Mouse (Mus musculus) hindbrain, embryonic 10.5 days (tissue): ENCODE data around the gene Nt5dc3. TPM values are rescaled to one million over a fixed set of nuclear protein-coding genes. Genes with fewer than 3 reads are reported as not detected.

Source experiments
- DNase-seq: peaks from one replicate; pipeline ENCODE4 v3.0.0-alpha.2; 2017; ENCODE audit warnings: low spot score
- H3K27ac ChIP-seq: fragments of 300-500 bp; sonication (generic); 2 replicates; pipeline ENCODE4 v1.5.1; 2016; ENCODE audit warnings: mild to moderate bottlenecking, moderate library complexity
- H3K27me3 ChIP-seq: fragments of 300-500 bp; sonication (generic); 2 replicates; pipeline ENCODE4 v1.6.1; 2016; ENCODE audit warnings: mild to moderate bottlenecking; ENCODE audit not compliant: poor library complexity, insufficient read depth, severe bottlenecking
- H3K36me3 ChIP-seq: fragments of 300-500 bp; sonication (generic); 2 replicates; pipeline ENCODE4 v1.6.1; 2016; ENCODE audit warnings: mild to moderate bottlenecking, moderate library complexity
- H3K4me1 ChIP-seq: fragments of 300-500 bp; sonication (generic); replicated peaks from 2 replicates; pipeline ENCODE4 v1.6.1; 2016; ENCODE audit warnings: mild to moderate bottlenecking
- H3K4me3 ChIP-seq: fragments of 300-500 bp; sonication (generic); 2 replicates; pipeline ENCODE4 v1.5.1; 2016; ENCODE audit warnings: mild to moderate bottlenecking, moderate library complexity
- H3K9me3 ChIP-seq: fragments of 300-500 bp; sonication (generic); 2 replicates; pipeline ENCODE4 v1.6.1; 2016; ENCODE audit warnings: mild to moderate bottlenecking, moderate library complexity
- WGBS: fragments of 180-500 bp; shearing (Covaris S2); methylation state at CpG from one replicate; pipeline ENCODE4 v1.1.7; 2016; 5-methylcytosine and 5-hydroxymethylcytosine counted together
- polyA plus RNA-seq: library from polyadenylated mRNA; unstranded; fragments of >200 nt; fragmentation: Nextera tagmentation; extraction: Ambion mirVana; gene quantifications from 2 replicates; pipeline ENCODE4 v1.2.1, GENCODE M21; 2016

Nt5dc3 gene
- 0.77 and 1.4 TPM in 2 replicates for polyA plus RNA-seq

- Histone ChIP-seq H3K4me1 (peaks cover 42% of the 10 kb centered on the region), H3K4me3 (peak within 1 kb of the TSS; percentile 76), H3K27me3 (peaks cover 29% of the 10 kb centered on the region), H3K27ac (peak within 1 kb of the TSS; percentile 90), H3K9me3 (no peaks in the 10 kb centered on the region), H3K36me3 (no peaks in the 10 kb centered on the region)
- 1% methylated on average over 44 of the region's 44 CpGs for WGBS
- peak; percentile 97 for DNase-seq
Observed at GRCm38 (mm10) chr10:86778398-86779116, at the start of gene Nt5dc3. TSS of gene Nt5dc3 (plus strand) at chr10:86779005.

GRCm38 (mm10) chr10:86730823-86731499, 47.8 kb upstream of the Nt5dc3 start:
- Histone ChIP-seq H3K9me3 (no peaks in the 10 kb centered on the region), H3K27ac (peak overlapping the region; percentile 77), H3K4me1 (peaks cover 18% of the 10 kb centered on the region), H3K27me3 (peaks cover 5% of the 10 kb centered on the region; the same call in 1 of the 2 replicates), H3K4me3 (peak overlapping the region; percentile 55), H3K36me3 (no peaks in the 10 kb centered on the region)
- 14% methylated on average over 22 of the region's 22 CpGs for WGBS
- DNase-seq = peak; percentile 86

- no peak overlapping the region; the same call in 1 of the 2 replicates for H3K4me3 ChIP-seq
- H3K4me1 ChIP-seq = peaks cover 18% of the 10 kb centered on the region
- 61% methylated on average over 2 of the region's 2 CpGs for WGBS
- H3K27me3 ChIP-seq = peaks cover 5% of the 10 kb centered on the region; the same call in 1 of the 2 replicates
- no peaks in the 10 kb centered on the region for H3K9me3 ChIP-seq
- H3K27ac ChIP-seq = no peak overlapping the region
- H3K36me3 ChIP-seq = no peaks in the 10 kb centered on the region
- no peak for DNase-seq
Observed at GRCm38 (mm10) chr10:86731500-86731863, 47.3 kb upstream of the Nt5dc3 start.

- DNase-seq = no peak
- WGBS = 93% methylated on average over 4 of the region's 4 CpGs
- H3K4me3 ChIP-seq = no peak overlapping the region
- H3K9me3 ChIP-seq = no peaks in the 10 kb centered on the region
- H3K36me3 ChIP-seq = no peaks in the 10 kb centered on the region
- no peak overlapping the region for H3K27ac ChIP-seq
- peaks cover 3% of the 10 kb centered on the region; the same call in 1 of the 2 replicates for H3K27me3 ChIP-seq
- H3K4me1 ChIP-seq = 0 out of 2 replicates have a peak, but pooled peaks cover 4% of the 10 kb centered on the region
Observed at GRCm38 (mm10) chr10:86735036-86735435, 43.8 kb upstream of the Nt5dc3 start.

- no peak overlapping the region for H3K4me3 ChIP-seq
- 86% methylated on average over 2 of the region's 2 CpGs for WGBS
- no peaks in the 10 kb centered on the region for H3K27me3 ChIP-seq
- H3K27ac ChIP-seq = no peak overlapping the region
- no peaks in the 10 kb centered on the region for H3K9me3 ChIP-seq
- DNase-seq = no peak
- H3K4me1 ChIP-seq = no peaks in the 10 kb centered on the region
- no peaks in the 10 kb centered on the region for H3K36me3 ChIP-seq
Observed at GRCm38 (mm10) chr10:86742918-86743317, 35.9 kb upstream of the Nt5dc3 start.

GRCm38 (mm10) chr10:86744306-86744705, 34.5 kb upstream of the Nt5dc3 start:
- no peak overlapping the region for H3K4me3 ChIP-seq
- no peaks in the 10 kb centered on the region for H3K9me3 ChIP-seq
- no peaks in the 10 kb centered on the region for H3K4me1 ChIP-seq
- no peak for DNase-seq
- no peaks in the 10 kb centered on the region for H3K27me3 ChIP-seq
- 90% methylated on average over 7 of the region's 7 CpGs for WGBS
- H3K27ac ChIP-seq = no peak overlapping the region
- no peaks in the 10 kb centered on the region for H3K36me3 ChIP-seq

- Histone ChIP-seq H3K4me1 (no peaks in the 10 kb centered on the region), H3K27me3 (no peaks in the 10 kb centered on the region), H3K4me3 (no peak overlapping the region), H3K9me3 (no peaks in the 10 kb centered on the region), H3K36me3 (no peaks in the 10 kb centered on the region), H3K27ac (no peak overlapping the region)
- 86% methylated on average over 6 of the region's 6 CpGs for WGBS
- DNase-seq = no peak
Observed at GRCm38 (mm10) chr10:86755816-86756502, 22.8 kb upstream of the Nt5dc3 start.

- no peaks in the 10 kb centered on the region for H3K4me1 ChIP-seq
- no peak for DNase-seq
- no peak overlapping the region for H3K4me3 ChIP-seq
- H3K9me3 ChIP-seq = no peaks in the 10 kb centered on the region
- H3K27me3 ChIP-seq = no peaks in the 10 kb centered on the region
- no peaks in the 10 kb centered on the region for H3K36me3 ChIP-seq
- 97% methylated on average over 1 of the region's 1 CpGs for WGBS
- no peak overlapping the region for H3K27ac ChIP-seq
Observed at GRCm38 (mm10) chr10:86757724-86758123, 21.1 kb upstream of the Nt5dc3 start.

- Histone ChIP-seq H3K27me3 (no peaks in the 10 kb centered on the region), H3K4me1 (no peaks in the 10 kb centered on the region), H3K27ac (no peak overlapping the region), H3K9me3 (no peaks in the 10 kb centered on the region), H3K36me3 (no peaks in the 10 kb centered on the region), H3K4me3 (no peak overlapping the region)
- WGBS = 87% methylated on average over 6 of the region's 6 CpGs
- DNase-seq = no peak
Observed at GRCm38 (mm10) chr10:86758211-86758610, 20.6 kb upstream of the Nt5dc3 start.

- Histone ChIP-seq H3K27ac (no peak overlapping the region), H3K27me3 (no peaks in the 10 kb centered on the region), H3K4me3 (no peak overlapping the region), H3K36me3 (no peaks in the 10 kb centered on the region), H3K9me3 (no peaks in the 10 kb centered on the region), H3K4me1 (no peaks in the 10 kb centered on the region)
- no peak for DNase-seq
- 77% methylated on average over 1 of the region's 1 CpGs for WGBS
Observed at GRCm38 (mm10) chr10:86761236-86761635, 17.6 kb upstream of the Nt5dc3 start.

GRCm38 (mm10) chr10:86761722-86762383, 17.0 kb upstream of the Nt5dc3 start:
- no peak for DNase-seq
- no peaks in the 10 kb centered on the region for H3K27me3 ChIP-seq

GRCm38 (mm10) chr10:86762384-86762730, 16.4 kb upstream of the Nt5dc3 start:
- Histone ChIP-seq H3K36me3 (no peaks in the 10 kb centered on the region), H3K4me3 (no peak overlapping the region), H3K27me3 (no peaks in the 10 kb centered on the region), H3K27ac (no peak overlapping the region), H3K9me3 (no peaks in the 10 kb centered on the region), H3K4me1 (no peaks in the 10 kb centered on the region)
- 76% methylated on average over 3 of the region's 3 CpGs for WGBS
- no peak for DNase-seq

More at GRCm38 (mm10) chr10:86761722-86762383, 17.0 kb upstream of the Nt5dc3 start:
- Histone ChIP-seq H3K9me3 (no peaks in the 10 kb centered on the region), H3K27ac (no peak overlapping the region), H3K4me1 (no peaks in the 10 kb centered on the region), H3K36me3 (no peaks in the 10 kb centered on the region), H3K4me3 (no peak overlapping the region)
- 55% methylated on average over 7 of the region's 7 CpGs for WGBS
